Mouse (Mus musculus) cerebellum, postnatal 36 days (tissue): ENCODE measurements around the gene Des.

ENCODE experiments used
- DNase-seq, 2 experiments: peaks; one replicate each; pipeline ENCODE4 v3.0.0; 2021 to 2022; ENCODE audit warnings: mixed read lengths in 2 of 2

Des gene

GRCm38 (mm10) chr1:75360112-75361031 lies at the start of gene Des:
Des (plus strand) TSS chr1:75360329.
- DNase-seq, result no peak

- no peak for DNase-seq
Observed at GRCm38 (mm10) chr1:75311694-75312093, 48.4 kb upstream of the Des start.

- no peak for DNase-seq
Observed at GRCm38 (mm10) chr1:75315011-75315410, 45.1 kb upstream of the Des start.

GRCm38 (mm10) chr1:75315456-75316365 lies 44.4 kb upstream of the Des start:
- peak in 1 of 2 experiments; percentile 19 for DNase-seq

GRCm38 (mm10) chr1:75316861-75317240 lies 43.3 kb upstream of the Des start:
- DNase-seq, result peak; percentile 77 to 79

- DNase-seq, result peak; percentile 100
Observed at GRCm38 (mm10) chr1:75317241-75318201, 42.6 kb upstream of the Des start, which contains the start of gene Dnpep. Dnpep (minus strand) TSS chr1:75317990.

GRCm38 (mm10) chr1:75318301-75318700 lies 41.8 kb upstream of the Des start:
- peak in 1 of 2 experiments; percentile 12 for DNase-seq

- no peak for DNase-seq
Observed at GRCm38 (mm10) chr1:75318736-75319135, 41.4 kb upstream of the Des start.

- DNase-seq, result no peak
Observed at GRCm38 (mm10) chr1:75319166-75319565, 41.0 kb upstream of the Des start.

GRCm38 (mm10) chr1:75327461-75327860 lies 32.7 kb upstream of the Des start:
- DNase-seq, result no peak

GRCm38 (mm10) chr1:75331271-75331670 lies 28.9 kb upstream of the Des start:
- no peak for DNase-seq

GRCm38 (mm10) chr1:75336461-75336860 lies 23.7 kb upstream of the Des start:
- no peak for DNase-seq

- no peak for DNase-seq
Observed at GRCm38 (mm10) chr1:75337097-75337496, 23.0 kb upstream of the Des start.

- DNase-seq, result no peak
Observed at GRCm38 (mm10) chr1:75338091-75338694, 21.9 kb upstream of the Des start.

- DNase-seq, result no peak
Observed at GRCm38 (mm10) chr1:75339337-75339736, 20.8 kb upstream of the Des start.

GRCm38 (mm10) chr1:75340519-75340918 lies 19.6 kb upstream of the Des start:
- DNase-seq, result no peak

- peak; percentile 67 to 73 for DNase-seq
Observed at GRCm38 (mm10) chr1:75342874-75343416, 17.2 kb upstream of the Des start.

GRCm38 (mm10) chr1:75344291-75345035 lies 15.7 kb upstream of the Des start:
- DNase-seq, result no peak

- peak in 1 of 2 experiments; percentile 27 for DNase-seq
Observed at GRCm38 (mm10) chr1:75345036-75345935, 14.8 kb upstream of the Des start.

- DNase-seq, result no peak
Observed at GRCm38 (mm10) chr1:75347279-75347678, 12.8 kb upstream of the Des start.
